Mouse (Mus musculus) kidney, adult 9 months (tissue): ENCODE measurements around the gene Rgs21.

ENCODE experiments used
- DNase-seq: peaks from one replicate; pipeline ENCODE4 v3.0.0; 2022

The Rgs21 gene

GRCm38 (mm10) chr1:144567567-144567966 is at the start of gene Rgs21:
Gene Rgs21, minus strand, starts transcription at chr1:144567667.
- no peak for DNase-seq

DNA sequence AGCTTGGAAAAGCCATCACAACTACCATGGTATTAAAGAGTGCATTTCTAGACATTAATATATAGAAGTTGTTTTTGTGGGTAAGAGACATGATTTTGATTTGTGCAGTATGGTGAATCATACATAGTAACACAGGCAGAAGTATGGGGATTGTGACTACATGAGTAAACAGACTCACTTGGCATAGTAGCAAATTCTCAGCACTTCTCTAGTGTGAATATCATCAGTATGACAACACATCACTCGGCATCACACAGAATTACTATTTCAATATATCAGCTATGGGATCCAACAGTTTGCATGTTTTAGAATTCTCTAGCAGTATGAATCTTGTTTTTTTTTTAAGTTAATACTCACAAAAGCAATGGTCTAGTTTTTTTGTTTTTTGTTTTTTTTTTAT is 36.6 kb upstream of the Rgs21 start:
- no peak for DNase-seq

DNA sequence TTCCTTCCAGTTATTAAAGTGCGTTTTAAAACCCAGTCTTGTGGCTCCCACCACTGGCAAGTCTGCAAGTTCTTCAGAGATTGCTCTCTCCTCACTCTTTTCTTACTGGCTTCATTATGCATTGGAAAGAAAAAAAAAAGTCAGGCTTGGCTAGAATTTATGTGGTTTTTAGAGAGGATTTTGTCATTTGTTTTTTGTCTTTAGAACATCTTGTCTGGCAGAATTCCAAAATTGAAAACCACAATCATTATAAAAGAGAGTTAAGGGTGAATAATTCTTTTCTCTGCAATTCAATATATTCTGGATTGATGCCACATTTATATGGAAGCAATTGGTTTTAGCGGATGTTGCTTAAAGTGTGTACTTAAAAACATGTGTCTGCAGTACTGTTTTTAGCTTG is 35.5 kb upstream of the Rgs21 start:
- no peak for DNase-seq

GRCm38 (mm10) chr1:144579321-144579720 is 11.9 kb upstream of the Rgs21 start:
- DNase-seq, result no peak

GRCm38 (mm10) chr1:144572972-144573371 is 5.5 kb upstream of the Rgs21 start:
- DNase-seq, result no peak

- no peak for DNase-seq
Observed at GRCm38 (mm10) chr1:144569905-144570304, 2.4 kb upstream of the Rgs21 start.

DNA sequence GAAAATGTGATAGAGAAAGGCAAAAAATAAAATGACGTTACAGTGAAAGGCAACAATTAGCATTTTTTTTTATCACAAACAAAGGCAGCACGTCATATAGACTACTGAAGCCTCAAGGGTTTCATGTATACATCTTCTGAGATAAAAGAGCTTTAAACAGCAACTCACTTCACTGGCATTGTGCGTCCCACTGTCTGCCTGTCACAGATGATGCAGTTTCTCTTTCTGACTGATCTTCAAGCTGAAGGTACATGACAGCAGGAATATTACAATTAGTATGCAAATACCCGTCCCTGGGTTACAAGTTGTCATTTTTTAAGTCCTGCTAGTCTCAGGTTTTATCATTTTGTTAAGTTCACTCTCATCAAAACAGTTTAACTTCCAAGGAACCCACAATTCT is 22.3 kb downstream of the Rgs21 start:
- DNase-seq, result no peak

- DNase-seq, result no peak
Observed at GRCm38 (mm10) chr1:144544497-144544961, 22.9 kb downstream of the Rgs21 start.

- no peak for DNase-seq
Observed at GRCm38 (mm10) chr1:144531746-144532145, 35.7 kb downstream of the Rgs21 start.

DNA sequence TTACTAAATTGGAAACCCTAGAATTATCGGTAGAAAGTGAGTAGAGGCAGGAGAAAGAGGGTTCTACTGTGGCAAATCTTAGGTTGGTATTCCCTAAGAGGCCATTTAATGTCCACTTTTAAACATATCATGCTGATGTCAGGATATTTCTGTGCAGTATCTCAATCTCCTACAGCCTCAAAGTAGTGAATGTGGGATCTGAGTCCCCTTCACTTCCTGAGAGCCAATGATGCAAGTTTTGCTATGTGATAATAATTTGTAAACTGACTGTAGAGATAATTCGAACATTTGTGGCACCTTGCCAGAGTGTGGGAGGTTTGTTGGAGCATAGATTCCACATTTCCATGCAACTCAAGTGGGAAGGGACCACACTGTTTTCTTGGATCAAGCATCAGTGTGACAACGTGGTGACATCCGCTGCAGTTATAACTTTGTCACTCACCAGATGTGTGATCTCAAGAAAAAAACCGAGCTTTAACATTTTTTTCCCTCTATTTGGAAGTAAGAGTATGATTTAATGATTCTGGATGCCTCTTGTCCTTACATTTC is 49.5 kb downstream of the Rgs21 start:
- DNase-seq, result no peak

DNA sequence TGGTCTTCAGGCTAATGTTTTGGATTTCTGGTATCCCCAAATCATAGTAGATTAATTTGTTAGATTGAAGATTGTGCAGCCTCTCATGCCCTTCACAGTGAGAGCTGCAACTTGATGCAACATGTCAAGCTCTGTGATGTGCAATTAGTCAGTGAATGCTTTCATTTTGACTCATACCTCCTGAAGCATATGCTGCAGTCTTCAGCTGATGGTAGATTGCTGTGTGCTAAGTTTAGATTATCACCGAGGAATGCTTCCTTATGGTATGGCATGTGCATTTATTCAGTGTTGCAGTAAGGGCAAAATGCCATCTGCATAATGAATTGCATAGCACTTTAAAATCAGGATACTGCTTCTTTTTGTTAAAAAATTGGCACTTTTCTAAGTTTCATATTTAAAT is 65.2 kb downstream of the Rgs21 start:
- DNase-seq, result no peak

- no peak for DNase-seq
Observed at GRCm38 (mm10) chr1:144500423-144500822, 67.0 kb downstream of the Rgs21 start.

DNA sequence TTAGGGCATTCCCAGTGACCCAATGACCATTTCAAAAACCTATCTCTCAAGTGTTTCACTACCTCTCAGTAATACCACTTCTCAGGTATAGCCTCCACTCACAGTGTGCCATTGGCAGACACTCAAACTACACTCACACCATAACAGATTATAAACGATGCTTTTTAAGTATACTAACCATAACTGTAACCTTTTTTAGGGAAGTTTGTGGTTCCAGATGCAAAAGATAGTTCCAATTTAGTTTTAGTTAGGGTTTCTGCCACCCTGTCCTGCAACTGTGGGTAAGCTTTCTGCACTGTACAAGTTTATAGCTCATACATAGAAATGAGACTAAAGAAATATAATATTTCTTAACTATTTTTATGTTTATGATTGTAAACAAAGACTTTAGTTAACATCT is 67.7 kb downstream of the Rgs21 start:
- no peak for DNase-seq

DNA sequence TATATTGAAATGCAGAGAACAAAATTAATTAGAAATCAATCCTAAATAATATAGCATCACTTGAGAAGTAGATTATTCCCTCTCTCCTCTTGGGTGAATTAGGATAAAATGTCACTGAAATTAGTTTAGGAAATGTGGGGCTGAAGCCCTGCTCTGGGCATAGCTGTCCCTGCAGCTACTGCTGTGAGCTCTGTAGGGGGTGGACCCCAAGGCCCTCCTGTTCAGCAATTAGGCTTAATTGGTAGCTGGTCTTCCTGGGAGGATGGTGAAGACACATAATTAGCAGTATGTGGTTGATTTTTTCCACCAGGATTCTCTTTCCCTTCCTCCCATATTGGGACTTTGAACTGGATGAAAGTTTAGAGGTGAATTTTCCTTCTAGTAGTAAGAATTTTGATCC is 68.7 kb downstream of the Rgs21 start:
- DNase-seq, result no peak

DNA sequence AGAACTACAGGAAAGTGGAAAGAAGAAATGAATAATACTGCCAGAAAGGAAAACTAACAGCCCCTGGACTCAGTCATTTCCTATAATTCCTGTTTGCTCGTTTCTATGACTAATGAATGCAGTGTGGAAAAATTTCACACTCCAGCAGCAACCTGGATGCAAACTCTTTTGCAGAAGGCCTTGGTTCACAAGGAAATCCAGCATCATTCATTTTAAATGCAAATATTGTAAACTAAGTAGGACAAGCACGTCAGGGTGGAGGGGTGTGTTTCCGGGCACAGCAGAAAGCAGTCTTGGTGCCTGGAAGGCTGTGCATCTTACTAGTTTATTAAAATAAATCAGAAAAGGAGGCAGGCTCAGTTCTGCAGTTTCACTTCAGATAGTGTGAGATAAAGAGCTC is 69.4 kb downstream of the Rgs21 start:
- DNase-seq, result no peak

DNA sequence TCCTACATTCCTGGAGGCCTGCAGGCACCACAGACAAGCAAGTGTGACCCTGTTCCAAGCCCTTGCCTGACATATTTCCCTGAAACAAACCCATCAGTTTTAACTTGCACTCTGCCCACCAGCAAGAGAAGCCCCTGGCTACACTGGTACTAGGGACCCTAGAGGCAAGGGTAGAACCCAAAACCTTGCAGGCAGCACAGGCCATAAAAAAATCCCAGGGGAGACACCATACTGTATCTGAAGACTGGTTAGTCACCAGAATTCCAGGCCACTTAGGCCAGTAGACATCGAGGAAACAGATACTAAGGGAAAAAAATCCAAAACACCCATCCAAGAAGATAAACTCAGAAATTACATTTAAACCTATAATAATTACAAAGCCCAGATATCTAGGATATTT is 74.1 kb downstream of the Rgs21 start:
- no peak for DNase-seq

DNA sequence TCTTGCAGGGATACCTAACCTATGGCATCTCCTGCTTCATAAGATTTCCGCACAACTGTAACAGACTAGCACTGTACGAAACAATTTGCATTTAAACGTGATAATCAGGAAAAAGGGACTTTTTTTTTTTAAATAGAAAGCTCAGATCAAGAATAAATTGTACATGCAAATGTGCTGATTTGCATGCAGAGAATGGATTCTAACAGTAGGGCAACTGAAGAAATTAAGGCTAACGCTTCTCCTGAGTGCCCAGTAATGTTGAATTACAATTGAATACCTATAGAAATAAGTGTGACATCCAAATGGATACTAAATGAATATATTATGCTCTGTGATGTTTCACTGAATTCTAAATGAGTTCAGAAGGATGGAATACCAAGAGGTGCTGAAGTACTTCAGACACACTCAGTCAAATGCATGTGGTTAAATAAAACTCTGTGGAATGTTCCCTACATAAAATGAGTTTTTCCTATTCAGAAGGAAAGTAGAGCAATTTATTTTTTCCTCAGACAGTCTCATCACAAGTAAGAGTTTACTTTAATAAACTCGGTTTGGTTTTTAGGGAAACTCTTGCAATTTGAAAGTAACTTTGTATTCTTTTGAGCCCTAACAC is 79.1 kb downstream of the Rgs21 start:
- no peak for DNase-seq
